Mouse (Mus musculus): ENCODE measurements around the gene Gipc3. TPM values are rescaled to one million over a fixed set of nuclear protein-coding genes. Genes with fewer than 3 reads are reported as not detected.

The Gipc3 gene
- polyA plus RNA-seq, 1 experiment from 2014 or later: not detected

DNA sequence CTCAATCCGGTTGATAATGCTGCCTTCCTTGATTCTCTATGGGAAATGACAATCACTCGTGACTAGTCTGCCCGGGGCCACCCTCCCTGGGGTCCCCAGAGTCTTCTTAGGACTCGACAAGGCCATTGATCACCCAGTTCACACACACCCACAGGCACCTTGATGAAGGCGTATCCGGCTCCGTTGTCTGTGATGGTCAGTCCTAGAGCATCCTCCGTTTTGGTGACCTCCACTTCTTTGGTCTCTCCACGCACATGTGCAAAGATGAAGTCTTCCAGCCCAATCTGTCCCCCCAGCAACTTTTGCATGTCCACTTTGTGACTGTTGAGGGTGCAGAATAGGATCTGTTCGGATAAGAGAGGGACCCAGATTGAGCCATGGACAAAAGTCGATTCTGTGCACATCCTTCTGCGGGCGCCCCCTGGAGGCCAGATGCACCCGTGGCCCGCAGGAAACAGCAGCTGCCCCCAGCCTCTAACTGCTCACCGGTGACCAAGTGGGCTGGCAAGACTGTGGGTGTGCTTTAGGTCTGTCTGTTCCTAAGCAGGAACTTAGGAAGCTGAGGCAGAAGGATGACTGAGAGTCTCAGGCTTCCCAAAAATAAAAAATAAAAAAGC is 1.6 kb downstream of the Gipc3 start:
- Histone ChIP-seq H3K4me3 (replicated peaks; ENCODE audit: low read length) (no peak overlapping the region), H3K36me3 (ENCODE audit: control insufficient read depth, insufficient read depth) (no peaks in the 10 kb centered on the region), H3K27me3 (replicated peaks; ENCODE audit: control insufficient read depth, insufficient read depth, low read length) (peaks cover 35% of the 10 kb centered on the region), H3K27ac (ENCODE audit: low read length) (no peak overlapping the region), H3K9me3 (ENCODE audit: control insufficient read depth, low read length) (no peaks in the 10 kb centered on the region), H3K4me1 (replicated peaks; ENCODE audit: control insufficient read depth, insufficient read depth, low read length) (peaks cover 7% of the 10 kb centered on the region), H3K9ac (replicated peaks; ENCODE audit: low read depth, low read length) (no peak overlapping the region), H3K4me2 (ENCODE audit: low read length) (no peak overlapping the region)
- no peak for ATAC-seq
- WGBS: 32% methylated on average over 16 of the region's 16 CpGs

DNA sequence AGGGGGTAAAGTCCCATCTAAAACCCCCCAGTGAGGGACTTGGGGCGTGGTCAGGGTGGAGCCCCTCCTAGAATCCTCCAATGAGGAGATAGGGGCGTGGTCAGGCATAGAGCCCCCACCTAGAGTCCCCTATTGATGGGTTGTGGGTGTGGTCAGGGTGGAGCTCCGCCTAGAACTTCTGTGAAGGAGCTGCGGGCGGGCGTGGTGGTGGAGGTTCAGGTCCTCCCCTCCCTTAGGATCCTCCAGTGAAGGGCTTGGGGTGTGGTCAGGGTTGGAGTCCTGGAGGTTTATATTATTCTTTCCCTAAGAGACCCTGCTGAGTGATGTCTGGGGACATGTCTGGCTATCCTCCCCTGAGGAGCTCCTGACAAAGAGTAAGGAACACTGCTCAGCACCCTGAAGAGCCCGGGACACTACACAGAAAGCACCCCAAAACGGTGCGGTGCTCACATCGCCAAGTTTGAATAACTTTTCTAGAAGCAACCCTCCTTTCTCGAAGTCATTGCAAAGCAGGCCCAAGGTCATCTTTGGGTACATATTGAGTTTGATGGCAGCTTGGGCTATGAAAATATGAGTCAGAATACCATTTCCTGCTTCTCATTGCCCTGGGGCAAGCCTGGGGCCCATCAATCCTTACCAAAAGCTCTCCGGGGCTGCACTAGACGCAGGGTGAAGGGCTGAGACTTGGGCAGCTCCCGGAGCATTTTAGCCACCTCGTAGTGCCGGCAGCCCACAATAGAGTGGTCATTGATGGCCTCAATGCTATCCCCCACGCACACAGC is 2.3 kb downstream of the Gipc3 start:
- no peak overlapping the region for H3K27ac ChIP-seq (ENCODE audit: low read length)
- ATAC-seq: no peak
- WGBS: 41% methylated on average over 17 of the region's 17 CpGs
- H3K9me3 ChIP-seq (ENCODE audit: control insufficient read depth, low read length): no peaks in the 10 kb centered on the region
- no peak overlapping the region for H3K4me2 ChIP-seq (ENCODE audit: low read length)
- H3K27me3 ChIP-seq (replicated peaks; ENCODE audit: control insufficient read depth, insufficient read depth, low read length): peaks cover 35% of the 10 kb centered on the region
- no peak overlapping the region for H3K4me3 ChIP-seq (replicated peaks; ENCODE audit: low read length)
- H3K9ac ChIP-seq (replicated peaks; ENCODE audit: low read depth, low read length): no peak overlapping the region
- H3K4me1 ChIP-seq (replicated peaks; ENCODE audit: control insufficient read depth, insufficient read depth, low read length): peaks cover 6% of the 10 kb centered on the region
- no peaks in the 10 kb centered on the region for H3K36me3 ChIP-seq (ENCODE audit: control insufficient read depth, insufficient read depth)

DNA sequence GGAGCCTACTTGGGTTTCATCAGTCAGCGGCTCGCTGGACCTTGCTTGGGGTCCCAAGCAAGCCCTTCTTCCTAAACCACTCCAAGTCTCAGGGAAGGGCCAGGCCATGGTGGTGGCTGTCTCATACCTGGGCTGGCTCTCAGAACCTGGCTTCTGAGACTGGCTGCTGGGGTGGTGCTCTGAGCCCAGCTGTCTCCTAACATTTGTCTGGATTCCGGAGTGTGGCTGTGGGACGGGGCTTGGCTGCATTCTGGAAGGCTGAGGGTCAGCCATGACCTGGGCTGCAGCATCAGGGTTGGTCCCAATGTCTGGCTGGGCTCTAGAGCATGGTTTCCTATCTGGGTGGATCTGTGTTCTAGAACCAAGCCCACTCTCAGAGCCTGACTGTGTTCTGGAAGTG is 6.5 kb downstream of the Gipc3 start:
- no peak overlapping the region for H3K4me2 ChIP-seq (ENCODE audit: low read length)
- H3K4me3 ChIP-seq (replicated peaks; ENCODE audit: low read length): no peak overlapping the region
- H3K27ac ChIP-seq (ENCODE audit: low read length): no peak overlapping the region
- H3K27me3 ChIP-seq (replicated peaks; ENCODE audit: control insufficient read depth, insufficient read depth, low read length): peaks cover 13% of the 10 kb centered on the region
- H3K4me1 ChIP-seq (replicated peaks; ENCODE audit: control insufficient read depth, insufficient read depth, low read length): peaks cover 2% of the 10 kb centered on the region; the same call in 1 of the 2 replicates
- no peak for ATAC-seq
- H3K9me3 ChIP-seq (ENCODE audit: control insufficient read depth, low read length): no peaks in the 10 kb centered on the region
- H3K36me3 ChIP-seq (ENCODE audit: control insufficient read depth, insufficient read depth): no peaks in the 10 kb centered on the region
- H3K9ac ChIP-seq (replicated peaks; ENCODE audit: low read depth, low read length): no peak overlapping the region
- WGBS: 96% methylated on average over 4 of the region's 4 CpGs

DNA sequence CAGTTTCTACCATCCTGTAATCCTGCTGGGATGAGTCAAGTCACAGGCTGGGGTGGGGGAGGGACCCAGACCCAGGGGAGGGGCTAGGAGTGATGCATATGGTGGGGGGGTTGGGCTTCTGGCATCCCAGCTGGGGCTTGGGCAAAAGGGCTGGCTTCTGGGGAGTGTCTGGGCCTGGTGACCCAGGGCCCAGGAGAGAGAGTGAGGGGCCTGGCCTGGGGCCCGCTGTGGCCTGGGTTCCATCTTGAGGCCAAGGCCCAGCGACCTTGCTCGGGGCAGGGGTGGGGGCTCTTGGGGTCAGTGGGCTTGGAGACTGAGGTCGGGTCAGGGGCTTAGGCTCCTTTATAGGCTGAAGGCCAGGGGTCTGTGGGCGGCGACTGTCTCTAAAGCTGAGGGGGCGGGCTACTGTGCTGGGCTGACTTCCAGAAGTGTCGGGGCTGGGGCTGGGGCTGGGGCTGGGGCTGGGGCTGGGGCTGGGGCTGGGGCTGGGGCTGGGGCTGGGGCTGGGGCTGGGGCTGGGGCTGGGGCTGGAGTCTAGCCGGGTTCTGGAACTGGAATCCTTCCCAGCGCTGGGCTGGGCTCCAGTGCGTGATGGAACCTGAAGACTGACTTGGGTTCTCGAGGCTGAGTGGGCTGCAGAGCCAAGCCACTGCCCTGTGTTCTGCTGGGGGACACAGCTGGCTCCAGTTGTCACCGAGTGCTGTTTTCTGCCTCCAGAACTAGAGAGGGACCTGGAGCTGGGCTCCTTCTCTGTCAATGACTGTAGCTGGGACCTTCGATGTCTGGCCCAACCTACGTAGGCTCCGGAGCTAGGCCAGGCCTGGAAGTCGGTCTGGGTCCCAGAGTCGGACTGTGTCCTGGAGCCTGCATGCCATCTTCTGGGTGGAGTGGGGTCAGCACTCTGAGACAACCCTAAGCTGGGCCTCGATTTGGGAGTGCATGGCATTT is 7.4 kb downstream of the Gipc3 start:
- no peak overlapping the region for H3K4me2 ChIP-seq (ENCODE audit: low read length)
- H3K36me3 ChIP-seq (ENCODE audit: control insufficient read depth, insufficient read depth): no peaks in the 10 kb centered on the region
- H3K27ac ChIP-seq (ENCODE audit: low read length): no peak overlapping the region
- peaks cover 2% of the 10 kb centered on the region; the same call in 1 of the 2 replicates for H3K4me1 ChIP-seq (replicated peaks; ENCODE audit: control insufficient read depth, insufficient read depth, low read length)
- H3K9me3 ChIP-seq (ENCODE audit: control insufficient read depth, low read length): no peaks in the 10 kb centered on the region
- no peak for ATAC-seq
- peaks cover 10% of the 10 kb centered on the region for H3K27me3 ChIP-seq (replicated peaks; ENCODE audit: control insufficient read depth, insufficient read depth, low read length)
- 41% methylated on average over 17 of the region's 19 CpGs for WGBS
- no peak overlapping the region for H3K9ac ChIP-seq (replicated peaks; ENCODE audit: low read depth, low read length)
- no peak overlapping the region for H3K4me3 ChIP-seq (replicated peaks; ENCODE audit: low read length)

DNA sequence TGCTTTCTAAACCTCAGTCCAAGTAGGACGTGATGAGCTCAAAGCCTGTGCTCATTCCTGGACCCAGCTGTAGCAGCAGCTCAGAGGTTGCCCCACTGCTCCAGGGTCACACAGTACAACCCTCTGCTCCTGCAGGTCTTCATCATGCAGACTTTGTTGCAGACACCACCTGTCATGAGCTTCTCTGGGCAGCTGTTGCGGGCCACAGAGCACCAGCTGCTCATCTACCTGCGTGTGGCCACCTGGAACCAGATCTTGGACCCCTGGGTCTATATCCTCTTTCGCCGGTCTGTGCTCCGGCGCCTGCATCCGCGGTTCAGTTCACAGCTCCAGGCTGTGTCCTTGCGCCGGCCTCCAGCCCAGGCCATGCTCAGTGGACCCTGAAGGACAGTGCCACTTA is 8.7 kb downstream of the Gipc3 start:
- H3K27ac ChIP-seq (ENCODE audit: low read length): no peak overlapping the region
- ATAC-seq: no peak
- no peaks in the 10 kb centered on the region for H3K36me3 ChIP-seq (ENCODE audit: control insufficient read depth, insufficient read depth)
- H3K4me1 ChIP-seq (replicated peaks; ENCODE audit: control insufficient read depth, insufficient read depth, low read length): peaks cover 2% of the 10 kb centered on the region; the same call in 1 of the 2 replicates
- no peak overlapping the region for H3K4me2 ChIP-seq (ENCODE audit: low read length)
- H3K4me3 ChIP-seq (replicated peaks; ENCODE audit: low read length): no peak overlapping the region
- no peaks in the 10 kb centered on the region for H3K9me3 ChIP-seq (ENCODE audit: control insufficient read depth, low read length)
- H3K9ac ChIP-seq (replicated peaks; ENCODE audit: low read depth, low read length): no peak overlapping the region
- 67% methylated on average over 11 of the region's 11 CpGs for WGBS
- H3K27me3 ChIP-seq (replicated peaks; ENCODE audit: control insufficient read depth, insufficient read depth, low read length): peaks cover 10% of the 10 kb centered on the region

DNA sequence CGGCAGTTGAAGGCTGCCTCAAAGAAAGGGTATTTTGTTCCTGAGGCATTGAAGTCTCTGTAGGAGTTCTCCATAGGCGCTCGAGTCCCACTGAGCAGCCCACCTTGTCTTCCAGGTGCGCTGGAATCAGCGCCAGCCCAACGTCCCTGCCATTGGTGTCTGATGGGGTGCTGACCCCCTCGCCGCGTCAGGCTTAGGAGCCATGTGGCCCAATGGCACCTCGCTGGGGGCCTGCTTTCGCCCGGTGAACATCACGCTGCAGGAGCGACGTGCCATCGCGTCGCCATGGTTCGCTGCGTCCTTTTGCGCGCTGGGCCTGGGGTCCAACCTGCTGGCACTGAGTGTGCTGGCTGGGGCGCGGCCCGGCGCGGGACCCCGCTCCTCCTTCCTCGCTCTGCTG is 10.8 kb downstream of the Gipc3 start:
- peaks cover 2% of the 10 kb centered on the region; the same call in 1 of the 2 replicates for H3K4me1 ChIP-seq (replicated peaks; ENCODE audit: control insufficient read depth, insufficient read depth, low read length)
- no peak overlapping the region for H3K4me2 ChIP-seq (ENCODE audit: low read length)
- ATAC-seq: no peak
- H3K27me3 ChIP-seq (replicated peaks; ENCODE audit: control insufficient read depth, insufficient read depth, low read length): peaks cover 10% of the 10 kb centered on the region
- no peak overlapping the region for H3K9ac ChIP-seq (replicated peaks; ENCODE audit: low read depth, low read length)
- no peaks in the 10 kb centered on the region for H3K9me3 ChIP-seq (ENCODE audit: control insufficient read depth, low read length)
- no peak overlapping the region for H3K27ac ChIP-seq (ENCODE audit: low read length)
- H3K4me3 ChIP-seq (replicated peaks; ENCODE audit: low read length): no peak overlapping the region
- H3K36me3 ChIP-seq (ENCODE audit: control insufficient read depth, insufficient read depth): no peaks in the 10 kb centered on the region
- WGBS: 20% methylated on average over 29 of the region's 29 CpGs

DNA sequence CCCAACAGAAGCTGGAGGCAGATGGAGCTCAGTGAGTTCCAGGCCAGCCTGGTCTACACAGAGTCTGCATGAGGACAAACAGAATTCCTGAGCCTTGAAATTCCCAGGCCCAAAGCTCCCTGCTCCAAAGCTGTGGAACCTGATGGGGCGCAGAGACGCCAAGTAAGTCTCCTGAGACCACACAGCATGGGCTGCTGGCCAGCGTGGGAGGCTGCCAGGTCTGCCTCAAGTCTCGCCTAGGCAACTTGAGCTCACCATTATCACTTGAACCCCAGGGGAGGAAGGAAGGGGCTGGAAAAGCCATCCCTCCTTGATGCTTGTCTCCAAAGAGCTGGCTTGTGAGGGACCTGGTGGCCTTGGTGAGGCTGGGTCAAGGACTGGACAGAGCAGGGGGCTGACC is 13.1 kb downstream of the Gipc3 start:
- H3K4me3 ChIP-seq (replicated peaks; ENCODE audit: low read length): no peak overlapping the region
- H3K27me3 ChIP-seq (replicated peaks; ENCODE audit: control insufficient read depth, insufficient read depth, low read length): peaks cover 10% of the 10 kb centered on the region
- no peak overlapping the region for H3K4me2 ChIP-seq (ENCODE audit: low read length)
- 71% methylated on average over 4 of the region's 4 CpGs for WGBS
- ATAC-seq: no peak
- no peak overlapping the region for H3K27ac ChIP-seq (ENCODE audit: low read length)
- no peaks in the 10 kb centered on the region for H3K9me3 ChIP-seq (ENCODE audit: control insufficient read depth, low read length)
- no peaks in the 10 kb centered on the region for H3K4me1 ChIP-seq (replicated peaks; ENCODE audit: control insufficient read depth, insufficient read depth, low read length)
- no peak overlapping the region for H3K9ac ChIP-seq (replicated peaks; ENCODE audit: low read depth, low read length)
- peaks cover 18% of the 10 kb centered on the region for H3K36me3 ChIP-seq (ENCODE audit: control insufficient read depth, insufficient read depth)

DNA sequence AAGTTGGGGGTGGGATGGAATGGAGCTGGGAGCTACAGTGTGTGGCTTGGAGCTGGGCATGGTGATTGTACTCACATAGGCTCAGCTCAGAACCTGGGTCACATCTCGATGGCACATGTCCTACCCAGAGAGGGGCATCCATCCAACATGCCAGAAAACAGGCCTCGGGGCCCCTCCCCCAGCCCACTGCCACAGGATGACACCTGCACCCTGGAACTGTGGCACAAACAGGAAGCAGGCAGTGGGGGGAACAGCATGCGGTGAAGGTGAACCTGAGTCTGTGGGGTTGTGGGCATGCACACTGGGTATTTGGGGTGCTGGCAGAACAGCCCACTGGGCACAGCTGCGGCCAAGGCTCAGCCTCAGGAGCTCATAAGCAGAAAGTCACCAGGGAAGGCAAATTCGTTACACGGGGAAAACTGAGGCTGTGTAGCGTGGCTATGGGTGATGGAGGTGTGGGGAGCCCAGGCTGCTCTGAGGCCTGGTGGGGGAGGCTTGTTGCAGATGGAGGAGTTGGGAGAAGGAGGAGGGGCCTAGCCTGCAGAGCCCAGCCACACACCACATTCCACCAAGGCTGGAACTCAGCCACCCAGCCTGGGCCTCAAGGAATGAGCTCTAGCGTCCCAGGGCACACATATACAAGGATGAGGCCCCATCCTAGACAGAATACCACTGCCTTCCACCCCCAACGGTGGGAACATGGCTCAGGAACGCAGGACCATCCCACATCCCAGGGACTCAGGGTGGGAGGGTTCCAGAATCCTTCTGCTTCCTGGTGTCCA is 13.7 kb downstream of the Gipc3 start:
- H3K4me2 ChIP-seq (ENCODE audit: low read length): no peak overlapping the region
- no peaks in the 10 kb centered on the region for H3K9me3 ChIP-seq (ENCODE audit: control insufficient read depth, low read length)
- H3K4me1 ChIP-seq (replicated peaks; ENCODE audit: control insufficient read depth, insufficient read depth, low read length): no peaks in the 10 kb centered on the region
- peaks cover 23% of the 10 kb centered on the region for H3K36me3 ChIP-seq (ENCODE audit: control insufficient read depth, insufficient read depth)
- H3K27ac ChIP-seq (ENCODE audit: low read length): no peak overlapping the region
- 75% methylated on average over 10 of the region's 10 CpGs for WGBS
- ATAC-seq: 0 out of 2 replicates have a peak, but pooled peaks have one; percentile 13
- no peak overlapping the region for H3K9ac ChIP-seq (replicated peaks; ENCODE audit: low read depth, low read length)
- no peak overlapping the region for H3K4me3 ChIP-seq (replicated peaks; ENCODE audit: low read length)
- peaks cover 10% of the 10 kb centered on the region for H3K27me3 ChIP-seq (replicated peaks; ENCODE audit: control insufficient read depth, insufficient read depth, low read length)
